Mouse (Mus musculus): ENCODE results near the gene Lysmd4.

Gene Lysmd4

DNA sequence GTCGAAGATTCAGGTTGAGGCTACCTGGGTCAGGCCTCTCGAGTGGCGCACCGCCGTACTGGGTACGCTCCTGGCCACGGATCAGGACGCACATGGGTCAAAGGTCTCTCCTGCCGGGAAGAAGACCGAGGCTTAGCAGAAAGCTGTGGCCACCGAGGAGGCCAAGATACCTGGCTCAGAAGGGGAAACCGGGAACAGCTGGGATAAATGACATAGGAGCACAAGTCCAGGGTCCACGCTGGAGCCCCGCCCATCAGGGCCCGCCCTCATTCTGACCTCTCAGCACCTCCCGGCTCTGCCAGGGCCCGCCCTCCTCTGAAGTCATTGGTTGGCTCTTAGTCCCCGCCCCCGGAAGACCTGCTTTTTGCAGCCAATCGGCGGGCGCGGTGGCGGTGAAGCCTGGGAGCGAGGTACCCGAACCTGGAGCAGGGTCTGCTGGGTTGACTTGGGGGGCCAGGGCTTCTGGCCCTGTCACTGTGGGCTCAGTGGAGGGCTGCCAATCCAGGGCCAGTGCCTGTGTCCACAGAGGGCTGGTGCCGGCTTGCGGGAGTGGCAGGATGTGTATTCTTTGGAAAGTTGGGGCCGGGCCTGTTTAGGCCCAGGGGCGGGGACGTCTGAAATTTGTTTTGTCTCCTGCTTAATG lies at the start of gene Lysmd4:
Gene Lysmd4 (plus strand): TSS at position 325 of the 643 bp plus-strand sequence.
- peak; percentile 93 for ATAC-seq (ENCODE audit: insufficient number of reproducible peaks, low FRiP score, low TSS enrichment)

DNA sequence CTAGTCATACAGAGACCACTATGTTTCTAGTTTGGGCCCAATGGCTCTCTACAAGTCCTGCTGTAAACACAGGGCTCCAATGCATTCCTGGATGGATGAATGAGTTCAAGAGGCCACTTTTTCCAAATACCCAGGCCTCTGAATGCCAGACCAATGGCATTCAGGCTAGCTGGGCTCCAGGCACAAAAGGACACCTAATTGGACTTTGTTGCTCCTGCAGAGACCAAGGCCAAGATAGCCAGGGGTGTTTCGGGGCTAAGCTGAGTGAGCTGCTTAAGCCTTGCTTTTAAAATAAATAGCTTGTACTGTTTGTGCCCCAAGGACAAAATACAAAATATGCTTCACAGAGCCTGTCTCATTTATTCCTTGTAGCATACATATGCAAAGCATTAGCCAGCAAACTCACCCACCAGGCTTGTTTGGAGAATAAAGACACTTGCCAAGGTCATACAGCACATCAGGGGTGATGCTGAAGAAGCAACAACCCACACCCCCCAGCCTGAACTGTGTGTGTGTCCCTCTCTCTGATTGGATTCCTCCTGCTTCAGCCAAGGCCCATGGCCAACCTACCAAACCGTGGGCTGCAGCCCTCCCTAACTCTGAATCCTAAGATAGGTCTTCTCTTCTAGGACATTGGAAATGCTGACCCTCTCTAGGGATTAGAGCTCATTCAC lies 48.7 kb upstream of the Lysmd4 start:
- ATAC-seq (ENCODE audit: insufficient number of reproducible peaks, low FRiP score, low TSS enrichment), result no peak

DNA sequence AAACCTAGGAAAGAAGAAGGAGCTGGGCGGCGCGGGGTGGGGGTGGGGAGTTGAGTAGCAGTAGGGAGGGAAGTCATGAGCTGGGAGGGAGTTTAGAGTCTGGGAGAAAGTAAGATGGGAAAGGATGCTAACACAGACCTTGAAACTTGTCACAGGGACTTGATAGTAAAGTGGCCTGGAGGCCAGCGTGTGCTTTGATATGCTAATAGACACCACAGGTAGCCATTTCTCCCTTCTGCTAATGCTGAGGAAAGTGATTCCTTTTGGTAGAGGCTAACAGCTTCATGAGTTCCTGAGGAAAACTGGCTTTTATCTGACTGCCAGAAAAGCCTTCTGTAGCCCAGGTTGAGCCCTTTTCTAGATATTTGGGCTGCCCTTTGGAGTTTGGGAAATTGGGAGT lies 38.6 kb upstream of the Lysmd4 start:
- ATAC-seq (ENCODE audit: insufficient number of reproducible peaks, low FRiP score, low TSS enrichment), result no peak

DNA sequence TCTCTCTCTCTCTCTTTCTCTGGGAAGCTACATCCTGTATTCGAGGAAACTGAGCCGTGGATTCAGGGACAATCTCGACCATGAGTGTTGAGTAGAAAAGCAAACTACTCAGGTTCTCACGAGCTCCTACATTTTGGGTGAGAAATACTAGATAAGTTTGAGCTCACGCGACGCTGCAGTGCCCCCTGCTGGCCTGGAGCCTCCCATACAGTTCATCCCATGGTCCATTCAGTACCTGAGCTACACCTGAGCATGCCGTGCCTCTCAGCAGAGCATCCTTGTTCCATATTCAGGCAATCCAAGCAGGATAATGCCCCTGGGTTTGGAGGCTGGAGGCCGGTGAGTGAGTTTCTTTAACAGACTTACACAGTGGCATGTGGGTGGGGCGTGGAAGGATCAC lies 22.9 kb upstream of the Lysmd4 start:
- peak; percentile 74; the same call in 1 of the 2 replicates for ATAC-seq (ENCODE audit: insufficient number of reproducible peaks, low FRiP score, low TSS enrichment)

DNA sequence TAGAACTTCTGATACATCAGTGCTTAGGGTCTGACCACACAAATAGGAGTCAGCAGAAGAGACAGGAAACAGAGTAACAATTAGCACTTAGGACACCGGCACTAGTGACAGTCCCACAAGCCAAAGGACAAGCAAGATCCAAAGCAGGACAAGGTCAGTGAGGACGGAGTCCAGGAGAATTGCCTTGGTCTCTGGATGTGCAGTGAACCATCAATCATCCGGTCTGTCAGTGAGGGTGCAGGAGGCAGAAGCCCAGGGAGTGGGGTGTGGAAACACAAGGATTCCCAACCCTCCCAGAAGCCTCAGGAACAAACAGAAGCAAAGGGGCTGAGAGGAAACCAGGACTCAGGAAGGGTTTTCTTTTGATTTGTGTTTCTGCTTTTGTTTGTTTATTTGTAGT lies 18.7 kb upstream of the Lysmd4 start:
- ATAC-seq (ENCODE audit: insufficient number of reproducible peaks, low FRiP score, low TSS enrichment), result no peak

DNA sequence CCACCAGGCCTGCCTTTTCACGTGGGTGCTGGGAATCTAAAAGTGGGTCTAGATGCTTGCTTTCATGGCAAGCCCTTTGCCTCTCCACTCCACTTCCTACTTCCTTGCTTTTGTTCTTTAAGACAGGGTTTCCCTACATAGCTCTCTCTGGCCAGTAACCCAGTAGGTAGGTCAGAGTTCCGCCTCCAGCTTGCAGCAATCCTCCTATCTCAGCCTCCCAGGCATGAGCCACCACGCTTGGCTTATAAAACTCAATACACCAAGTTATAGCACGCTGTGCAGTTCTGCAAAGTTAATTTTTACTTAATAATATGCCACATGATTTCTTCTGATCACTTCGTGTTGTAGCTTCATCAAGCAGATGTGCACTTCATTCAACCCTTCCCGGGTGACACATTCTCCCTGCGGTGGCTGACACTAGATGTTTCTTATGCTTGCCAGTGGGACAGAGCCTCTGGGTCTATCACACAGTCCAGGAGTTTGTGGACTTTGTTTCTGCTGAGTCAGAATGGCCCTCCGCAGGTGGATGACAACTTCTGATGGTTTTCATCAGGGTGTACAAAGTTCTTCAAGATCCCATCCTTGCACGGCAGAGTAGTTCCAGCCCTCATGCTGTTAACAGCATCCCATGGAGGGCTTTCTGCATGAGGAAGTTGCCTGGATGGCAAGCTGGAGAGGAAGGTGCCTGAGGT lies 16.5 kb upstream of the Lysmd4 start:
- no peak for ATAC-seq (ENCODE audit: insufficient number of reproducible peaks, low FRiP score, low TSS enrichment)

DNA sequence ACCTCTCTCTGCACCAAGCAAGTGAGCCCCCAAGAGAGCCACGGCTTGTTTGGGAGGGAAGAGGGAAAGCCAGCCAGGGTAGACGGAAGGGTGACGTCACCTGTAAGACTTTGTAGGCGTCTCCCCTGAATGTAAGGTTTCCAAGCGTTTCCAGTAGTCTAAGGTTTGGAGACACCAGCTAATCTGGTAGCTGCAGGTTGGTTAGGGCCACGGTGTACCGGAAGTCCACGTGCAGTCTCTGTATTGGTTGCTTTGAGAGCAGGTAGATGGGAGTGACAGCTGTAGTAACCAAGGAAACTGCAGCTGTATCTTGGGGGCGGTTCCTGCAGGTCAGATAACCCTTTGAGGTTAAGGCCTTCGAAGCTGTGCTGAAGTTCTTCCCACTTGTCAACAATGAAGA lies 15.8 kb upstream of the Lysmd4 start:
- no peak for ATAC-seq (ENCODE audit: insufficient number of reproducible peaks, low FRiP score, low TSS enrichment)

DNA sequence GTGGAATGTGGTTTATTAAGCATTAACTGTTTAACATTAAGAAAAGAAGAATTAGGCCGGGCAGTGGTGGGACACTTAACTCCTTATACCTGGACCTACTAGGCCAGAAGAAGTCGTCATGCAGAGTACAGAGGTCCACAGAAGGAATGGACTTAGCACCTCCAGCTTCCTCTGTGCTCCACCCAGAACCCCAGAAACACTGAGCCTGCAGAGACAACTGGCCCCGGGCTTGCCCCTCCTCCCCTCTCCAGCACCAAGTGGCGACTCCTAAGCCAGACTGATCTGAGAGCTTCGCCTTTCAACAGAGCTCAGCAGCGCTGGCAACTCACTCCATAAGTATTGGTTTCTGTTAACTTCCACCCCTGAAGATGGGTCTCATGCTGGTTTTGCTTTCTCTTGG lies 14.6 kb upstream of the Lysmd4 start:
- no peak for ATAC-seq (ENCODE audit: insufficient number of reproducible peaks, low FRiP score, low TSS enrichment)

DNA sequence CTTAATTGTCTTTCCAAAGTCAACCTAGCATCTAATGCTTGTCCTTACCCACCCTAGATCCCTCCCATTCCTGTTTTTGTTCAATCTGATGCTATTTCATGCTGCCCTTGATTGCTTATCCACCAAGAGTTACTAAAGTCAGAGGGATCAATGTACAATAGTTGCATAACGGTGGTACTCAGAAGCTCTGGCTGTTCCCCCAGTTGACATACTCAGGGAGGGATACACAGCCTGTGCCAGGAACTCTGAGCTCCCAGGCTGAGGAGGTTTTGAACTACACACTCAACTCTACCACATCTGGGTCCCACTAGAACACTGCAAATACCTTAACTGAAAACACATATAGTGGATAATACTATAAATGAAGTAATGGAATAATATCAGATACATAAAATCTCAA lies 14.0 kb upstream of the Lysmd4 start:
- ATAC-seq (ENCODE audit: insufficient number of reproducible peaks, low FRiP score, low TSS enrichment), result no peak

DNA sequence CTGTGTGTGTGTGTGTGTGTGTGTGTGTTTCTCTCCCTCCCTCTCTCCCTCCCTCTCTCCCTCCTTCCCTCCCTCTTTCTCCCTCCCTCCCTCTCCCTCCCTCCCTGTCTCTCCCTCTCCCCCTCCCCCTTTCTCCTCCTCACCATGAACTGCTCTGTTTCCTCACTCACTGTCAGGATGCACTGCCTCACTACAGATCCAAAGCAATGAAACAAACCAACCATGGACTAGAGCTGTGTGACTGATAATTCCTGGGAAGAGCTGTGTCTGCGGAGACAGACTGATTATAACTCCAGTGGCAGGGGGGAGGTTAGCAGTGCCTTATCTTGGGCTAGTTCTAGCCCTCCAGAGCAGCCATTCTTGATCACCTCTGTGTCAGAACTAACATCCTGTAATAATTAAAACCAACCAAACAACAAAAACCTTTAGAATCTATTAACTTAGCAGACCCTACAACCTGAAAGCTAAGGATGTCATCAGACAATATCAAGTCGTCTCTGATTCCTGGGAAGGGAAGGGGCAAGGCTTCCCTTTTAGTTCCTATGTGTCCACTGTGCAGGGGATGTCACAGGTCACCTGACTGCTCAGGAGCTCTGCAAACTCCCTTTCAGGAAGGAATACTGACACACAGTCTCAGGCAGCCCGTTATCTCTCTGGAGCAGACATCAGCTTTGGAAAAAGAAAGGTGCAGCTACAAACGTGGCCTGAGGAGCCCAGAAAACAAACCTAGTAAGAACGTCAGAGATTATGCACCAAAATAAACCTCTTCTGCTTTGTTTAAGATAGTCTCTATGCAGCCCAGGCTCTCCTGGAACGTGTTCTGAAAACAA lies 12.1 kb upstream of the Lysmd4 start:
- no peak for ATAC-seq (ENCODE audit: insufficient number of reproducible peaks, low FRiP score, low TSS enrichment)

DNA sequence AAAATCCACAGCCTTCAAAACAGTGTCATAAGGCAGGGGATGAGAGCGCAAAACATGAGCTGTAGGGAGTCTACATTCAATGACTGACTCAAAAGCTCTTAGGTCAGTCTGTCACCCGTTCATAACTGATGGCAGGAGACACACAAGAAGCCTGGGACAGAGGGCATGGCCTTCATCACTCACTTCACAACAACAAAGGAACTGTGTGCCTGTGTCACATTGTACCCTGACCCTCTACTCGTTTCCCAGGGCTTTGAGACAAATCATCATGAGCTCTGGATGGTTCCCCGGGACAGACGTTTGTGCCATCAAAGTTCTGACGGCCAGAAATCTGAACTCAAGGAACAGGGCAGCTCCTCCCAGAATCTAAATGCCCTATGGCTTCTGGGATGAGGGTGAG lies 11.0 kb upstream of the Lysmd4 start:
- no peak for ATAC-seq (ENCODE audit: insufficient number of reproducible peaks, low FRiP score, low TSS enrichment)

DNA sequence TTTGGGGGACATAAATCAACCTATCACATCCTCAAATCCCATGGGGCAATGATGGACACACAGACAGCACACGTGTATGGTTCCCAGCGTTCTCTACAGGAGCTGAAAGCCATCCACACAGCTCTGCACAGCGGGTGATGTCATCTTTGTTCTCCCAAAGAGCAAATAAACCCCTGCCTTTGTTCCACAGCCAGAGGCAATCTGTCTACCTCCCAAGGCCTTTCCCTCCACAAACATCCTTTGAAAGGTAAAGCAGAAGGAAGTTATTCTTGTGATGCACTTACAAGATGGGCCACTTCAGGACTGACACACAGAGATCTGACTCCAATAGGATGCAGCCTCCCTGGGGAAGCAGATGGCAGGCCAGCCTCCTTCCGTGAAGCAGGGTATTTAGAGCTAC lies 10.4 kb upstream of the Lysmd4 start:
- no peak for ATAC-seq (ENCODE audit: insufficient number of reproducible peaks, low FRiP score, low TSS enrichment)

DNA sequence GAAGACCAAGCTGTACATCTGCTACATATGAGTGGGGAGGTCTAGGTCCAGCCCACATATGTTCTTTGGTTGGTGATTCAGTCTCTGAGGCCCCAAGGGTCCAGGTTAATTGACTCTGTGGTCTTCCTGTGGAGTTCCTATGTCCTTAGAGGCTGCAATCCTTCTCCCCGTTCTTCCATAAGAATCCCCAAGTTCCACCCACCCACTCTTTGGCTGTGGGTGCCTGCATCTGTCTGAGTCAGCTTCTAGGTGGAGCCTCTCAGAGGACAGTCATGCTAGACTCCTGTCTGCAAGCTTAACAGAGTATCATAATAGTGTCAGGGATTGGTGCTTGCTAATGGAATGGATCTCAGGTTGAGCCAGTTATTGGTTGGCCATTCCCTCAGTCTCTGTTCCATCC lies 8.8 kb upstream of the Lysmd4 start:
- no peak for ATAC-seq (ENCODE audit: insufficient number of reproducible peaks, low FRiP score, low TSS enrichment)

DNA sequence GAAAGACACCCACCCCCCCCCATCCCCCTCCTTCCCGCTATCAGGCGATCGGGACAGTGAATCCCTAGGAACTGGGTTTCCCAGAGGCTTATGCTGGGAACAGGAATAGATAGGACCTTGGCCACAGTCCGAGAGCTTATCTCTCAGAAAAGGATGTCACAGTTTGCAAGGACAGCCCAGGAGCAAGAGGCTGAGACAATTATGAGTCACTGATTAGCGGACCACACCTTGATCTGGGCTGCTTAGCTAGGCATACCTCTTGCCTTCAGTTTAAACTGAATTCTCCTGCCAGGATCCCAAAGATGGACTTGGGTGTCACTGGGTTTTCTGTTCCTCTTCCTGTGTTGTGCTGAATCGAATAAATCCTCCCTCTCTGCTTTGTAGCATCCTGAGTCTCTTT lies 6.0 kb upstream of the Lysmd4 start:
- no peak for ATAC-seq (ENCODE audit: insufficient number of reproducible peaks, low FRiP score, low TSS enrichment)

DNA sequence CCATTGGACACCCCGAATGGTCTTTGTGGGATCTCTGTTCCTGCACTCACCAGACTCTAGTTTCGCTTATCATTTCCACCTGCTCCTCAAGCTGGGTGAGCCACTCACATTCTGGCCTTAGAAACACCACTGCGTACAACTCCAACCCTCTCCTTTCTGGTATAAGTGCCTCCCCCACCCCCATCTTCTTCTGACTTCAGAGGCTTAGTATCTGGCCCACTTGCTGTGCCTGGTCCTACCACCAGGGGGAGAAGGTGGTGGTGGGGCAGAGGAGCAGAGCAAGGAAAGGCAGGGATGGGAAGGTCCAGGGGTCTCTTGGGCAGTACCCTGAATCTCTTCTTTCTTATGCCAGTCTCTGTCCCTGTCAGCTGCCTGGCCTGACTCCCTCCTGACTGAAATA lies 5.3 kb upstream of the Lysmd4 start:
- no peak for ATAC-seq (ENCODE audit: insufficient number of reproducible peaks, low FRiP score, low TSS enrichment)

DNA sequence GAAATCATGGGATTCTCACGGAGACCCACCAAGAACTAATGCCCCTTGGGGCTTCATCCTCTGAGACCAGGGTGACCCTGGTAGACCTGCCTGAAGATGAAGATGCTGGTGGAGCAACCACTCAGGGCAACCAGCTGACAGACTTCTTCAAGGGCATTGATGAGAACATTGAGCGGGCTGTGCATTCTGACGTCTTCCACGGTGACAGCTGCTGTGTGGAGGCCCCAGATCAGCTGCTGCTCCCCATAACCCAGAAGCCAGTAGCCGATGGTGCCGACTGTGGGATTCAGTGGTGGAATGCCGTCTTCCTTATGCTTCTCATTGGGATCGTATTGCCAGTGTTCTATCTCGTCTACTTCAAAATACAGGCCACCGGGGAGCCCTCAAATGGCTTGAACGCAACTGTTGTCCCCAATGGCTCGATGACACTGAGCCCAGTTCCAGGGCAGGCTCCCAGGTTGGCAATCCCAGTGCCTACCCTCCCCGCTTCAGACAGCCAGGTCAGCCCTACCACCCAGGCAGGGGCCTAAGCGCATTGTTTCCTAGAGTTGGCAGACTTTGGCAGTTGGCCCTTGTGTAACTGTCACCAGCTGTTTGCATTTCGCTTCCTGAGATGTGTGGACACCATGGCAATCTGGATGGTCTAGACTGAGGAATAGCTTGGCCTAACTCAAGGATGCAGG lies 3.7 kb downstream of the Lysmd4 start:
- no peak for ATAC-seq (ENCODE audit: insufficient number of reproducible peaks, low FRiP score, low TSS enrichment)

DNA sequence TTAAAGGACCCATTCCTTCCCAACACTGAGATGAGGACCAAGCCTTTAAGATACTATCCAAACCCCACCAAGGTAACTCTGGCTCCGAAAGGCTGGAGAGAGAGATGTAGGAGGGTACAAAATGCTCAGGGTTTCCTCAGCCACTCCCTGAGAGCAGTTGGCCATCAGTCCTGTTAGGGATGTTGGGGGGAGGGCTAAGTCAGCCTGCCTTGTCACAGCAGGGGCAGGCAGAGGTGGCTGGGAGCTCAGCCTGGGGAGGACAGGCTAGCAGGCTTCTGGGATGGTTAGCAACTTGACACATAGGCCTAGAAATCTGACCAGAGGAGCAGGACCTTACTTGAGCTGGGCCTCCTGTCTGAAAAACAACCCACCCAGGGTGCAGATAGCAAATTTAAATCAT lies 5.2 kb downstream of the Lysmd4 start:
- ATAC-seq (ENCODE audit: insufficient number of reproducible peaks, low FRiP score, low TSS enrichment), result no peak

DNA sequence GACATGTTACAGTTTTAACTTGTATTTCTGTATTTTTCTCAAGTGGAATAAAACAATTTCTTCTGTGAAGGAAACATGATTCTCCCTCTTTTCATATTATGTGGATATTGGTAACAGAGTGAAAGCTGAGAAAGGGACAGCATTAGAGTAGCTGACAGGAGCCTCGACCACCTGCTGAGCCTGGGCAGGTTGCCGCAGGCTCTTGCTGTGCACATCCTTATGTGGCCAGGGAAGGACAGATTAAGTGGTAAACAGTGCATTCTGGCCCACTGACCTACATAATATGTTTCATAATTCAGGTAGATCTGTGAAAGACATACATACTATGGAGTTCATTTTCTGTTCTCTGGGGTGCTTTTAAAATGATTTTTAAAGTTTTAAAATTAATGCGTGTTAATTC lies 6.0 kb downstream of the Lysmd4 start:
- peak; percentile 60 for ATAC-seq (ENCODE audit: insufficient number of reproducible peaks, low FRiP score, low TSS enrichment)

DNA sequence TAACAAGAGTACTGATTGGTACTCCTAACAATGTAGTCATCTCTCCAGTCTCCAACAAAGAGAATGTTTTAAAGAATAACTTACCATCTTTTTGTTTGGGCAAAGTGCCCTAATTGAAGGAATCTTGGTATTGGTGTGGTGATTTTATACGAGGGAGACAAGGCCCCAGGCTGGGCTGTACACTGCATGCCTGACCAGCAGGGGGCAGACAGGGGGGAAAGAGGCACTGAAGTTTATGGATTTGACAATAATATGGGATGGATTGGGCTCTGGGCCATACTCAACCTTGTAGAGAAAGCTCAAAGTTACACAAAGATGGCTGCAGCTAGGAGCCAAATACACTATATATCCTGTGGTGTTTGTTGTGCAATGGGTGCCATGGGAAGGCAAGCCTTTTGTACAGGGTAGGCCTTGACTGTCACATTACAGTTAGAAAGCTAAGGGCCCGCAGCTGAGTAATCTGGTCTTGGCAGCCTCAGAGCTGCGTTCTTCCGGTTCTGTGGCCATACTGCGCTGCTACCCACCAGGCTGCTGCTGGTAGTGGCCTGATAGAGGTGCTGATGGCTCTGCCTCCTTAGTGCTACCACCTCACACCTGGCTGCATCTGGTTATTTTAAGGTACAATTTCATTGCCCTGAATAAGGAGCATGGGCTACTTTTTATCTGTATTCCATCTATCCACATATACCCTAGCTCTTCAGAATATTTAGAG lies 6.7 kb downstream of the Lysmd4 start:
- ATAC-seq (ENCODE audit: insufficient number of reproducible peaks, low FRiP score, low TSS enrichment), result no peak

DNA sequence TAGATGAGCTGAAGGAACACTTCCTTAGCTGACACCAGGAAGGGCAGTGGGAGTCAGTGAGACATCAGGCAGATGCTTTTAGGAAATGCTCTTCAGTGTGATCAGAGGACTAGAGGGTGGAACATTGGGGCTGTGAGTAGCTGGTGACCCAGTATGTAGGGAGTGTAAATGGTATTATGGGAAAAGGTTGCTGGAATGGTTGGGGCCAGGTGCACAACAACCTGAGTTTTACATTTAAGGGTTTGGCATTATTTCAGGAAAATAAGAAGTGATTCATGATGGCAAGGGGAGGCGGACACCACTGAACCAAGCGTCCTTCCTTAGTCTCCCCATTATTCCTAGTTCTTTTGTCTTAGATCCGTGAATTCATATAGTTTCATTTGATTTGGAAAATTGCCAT lies 7.4 kb downstream of the Lysmd4 start:
- no peak for ATAC-seq (ENCODE audit: insufficient number of reproducible peaks, low FRiP score, low TSS enrichment)

All from cerebellum, adult (tissue).